Mouse (Mus musculus) lung, adult 18-20 months (tissue): ENCODE measurements at regions not wholly inside any gene's neighbourhood (a gene's known extent, or its start where the extent isn't known, plus 50 kb on each side); places are given as distances from the start of the nearest gene placed in this dataset.
"Not testable (repeated sequence)": the region's sequence is repeated elsewhere in the genome, so short reads cannot be mapped to it uniquely, and the experiment has no call there.

Experiments used
- DNase-seq, 2 experiments: peaks; one replicate each; pipeline ENCODE4 v3.0.0; 2022; ENCODE audit warnings: mixed read lengths in 2 of 2

DNA sequence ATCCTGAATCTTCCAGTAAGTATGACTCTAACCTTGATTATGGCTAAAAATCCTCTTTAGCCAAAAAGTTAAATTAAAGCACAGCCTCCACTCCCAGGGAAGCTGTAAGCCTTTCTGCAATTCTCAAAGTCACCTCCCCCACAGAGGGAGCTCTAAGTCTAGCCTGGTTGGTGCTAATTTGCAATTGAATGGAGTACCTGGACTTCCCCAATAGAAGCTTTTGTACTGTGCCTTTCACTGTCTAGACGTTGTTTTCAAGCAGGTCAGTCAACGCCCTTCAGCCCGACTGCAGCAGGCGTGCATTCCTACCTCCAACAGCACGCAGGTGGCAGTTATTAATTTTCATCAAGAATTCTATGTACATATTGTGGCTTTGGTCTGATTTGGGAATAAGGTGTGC, 87.2 kb downstream of the Catsperg2 start:
- not testable (repeated sequence) for DNase-seq

DNA sequence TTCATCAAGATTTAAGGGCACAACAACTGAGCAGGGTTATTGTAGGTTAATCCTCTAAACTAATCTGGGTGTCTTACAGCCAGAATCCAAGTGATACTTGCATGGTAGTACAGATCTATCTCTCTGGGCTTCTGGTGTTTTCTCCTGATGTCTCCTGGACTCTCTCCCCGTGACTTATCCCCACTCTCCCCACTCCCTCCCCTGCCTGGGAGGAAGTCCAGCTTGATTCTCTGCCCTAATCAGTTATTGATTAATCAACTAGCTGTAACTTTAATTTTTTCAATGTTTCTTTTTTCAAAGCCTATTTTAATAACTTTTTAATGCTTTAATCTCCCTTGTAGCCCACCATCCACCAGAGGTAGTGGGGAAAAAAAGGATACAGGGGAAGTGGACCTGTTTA, 83.9 kb upstream of the Sipa1l3 start:
- no peak for DNase-seq

DNA sequence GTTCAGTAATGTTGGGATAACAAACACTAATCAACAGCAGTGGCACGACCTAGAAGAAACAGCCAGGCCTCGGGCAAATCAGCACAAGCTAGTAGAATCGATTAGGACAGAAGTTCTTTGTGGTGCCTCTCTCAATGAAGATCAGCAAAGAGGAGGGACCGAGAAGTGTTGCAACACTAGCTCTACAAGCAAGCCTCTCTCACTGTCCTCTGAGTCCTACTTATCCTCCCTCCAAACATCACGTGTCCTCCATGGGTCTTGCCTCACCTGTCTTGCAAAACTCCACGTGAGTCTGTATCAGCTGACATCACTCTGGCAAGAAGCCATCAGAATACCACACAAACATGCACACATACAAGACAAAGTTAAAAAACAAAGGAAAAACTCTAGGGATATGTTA, 82.9 kb upstream of the Sipa1l3 start:
- DNase-seq = peak; percentile 6 to 10

DNA sequence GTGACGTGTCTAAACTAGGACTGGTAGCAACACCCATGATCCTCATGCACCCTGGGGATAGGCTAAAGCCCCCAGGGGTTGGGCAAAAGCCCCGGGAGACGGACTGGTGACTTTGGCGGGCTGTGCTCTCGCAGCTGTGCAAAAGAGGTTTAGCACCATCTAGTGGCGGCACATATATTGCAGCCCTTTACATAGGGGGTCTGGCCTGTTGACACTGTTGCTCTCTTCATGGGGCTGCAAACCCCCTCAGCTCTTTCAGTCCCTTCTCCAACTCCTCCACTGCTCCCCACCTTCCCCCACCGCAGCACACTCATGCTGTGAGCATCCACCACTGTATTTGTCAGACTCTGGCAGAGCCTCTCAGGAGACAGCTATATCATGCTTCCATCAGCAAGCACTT, 78.8 kb upstream of the Sipa1l3 start:
- DNase-seq = peak; percentile 18 to 33

DNA sequence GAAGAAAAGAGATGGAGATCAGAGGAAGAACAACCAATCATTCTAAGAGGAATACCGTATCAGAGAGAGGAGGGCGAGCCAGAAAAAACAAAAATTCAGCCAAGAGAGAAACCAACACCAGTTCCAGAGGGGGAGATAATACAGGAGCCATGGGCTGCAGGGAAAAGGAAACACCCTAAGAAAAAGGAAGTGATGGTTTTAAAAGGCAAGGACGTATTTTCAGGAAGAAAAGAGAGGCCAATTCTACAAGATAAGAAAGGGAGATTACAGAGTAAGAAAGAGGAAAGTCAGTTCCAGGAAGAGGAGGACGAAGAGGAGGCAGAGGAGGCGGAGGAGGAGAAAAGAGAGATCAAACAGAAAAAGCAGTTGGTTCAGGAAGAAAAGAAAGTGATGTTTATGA, 59.7 kb upstream of the Sipa1l3 start:
- DNase-seq = no peak

DNA sequence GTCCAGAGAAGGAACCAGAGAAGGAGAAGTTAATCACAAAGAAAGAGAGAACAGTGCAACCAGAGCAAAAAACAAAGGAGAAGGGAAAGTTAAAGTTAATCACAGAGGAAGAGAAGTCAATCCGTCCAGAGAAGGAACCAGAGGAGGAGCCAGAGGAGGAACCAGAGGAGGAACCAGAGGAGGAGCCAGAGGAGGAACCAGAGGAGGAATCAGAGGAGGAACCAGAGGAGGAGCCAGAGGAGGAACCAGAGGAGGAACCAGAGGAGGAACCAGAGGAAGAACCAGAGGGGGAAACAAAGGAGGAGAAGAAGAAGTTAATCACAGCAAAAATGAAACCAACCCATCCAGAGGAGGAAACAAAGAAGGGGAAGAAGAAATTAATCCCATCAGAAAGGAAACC, 57.2 kb upstream of the Sipa1l3 start:
- DNase-seq = no peak
